Mouse (Mus musculus) E14TG2a.4 (cell line): ENCODE measurements around the gene Stkld1.
"Not testable (repeated sequence)": the region's sequence is repeated elsewhere in the genome, so short reads cannot be mapped to it uniquely, and the experiment has no call there.

Source experiments
- H3K27me3 ChIP-seq: 2 replicates; pipeline ENCODE4 v1.6.1; 2014; ENCODE audit warnings: low read length, control low read depth; ENCODE audit not compliant: insufficient read depth
- H3K36me3 ChIP-seq: 2 replicates; pipeline ENCODE4 v1.6.1; 2014; ENCODE audit warnings: low read length, control low read depth; ENCODE audit not compliant: insufficient read depth
- H3K4me1 ChIP-seq: replicated peaks from 2 replicates; pipeline ENCODE4 v1.6.1; 2014; ENCODE audit warnings: low read depth, low read length, control low read depth
- H3K4me3 ChIP-seq: replicated peaks from 2 replicates; pipeline ENCODE4 v1.5.1; 2014; ENCODE audit warnings: mild to moderate bottlenecking, low read length
- H3K9me3 ChIP-seq: 2 replicates; pipeline ENCODE4 v1.6.1; 2014; ENCODE audit warnings: low read length, control low read depth
- CTCF ChIP-seq: conservative IDR thresholded peaks from 2 replicates; pipeline ENCODE4 v1.5.1; 2014; ENCODE audit warnings: low read length
- NANOG ChIP-seq: IDR thresholded peaks from 2 replicates; pipeline ENCODE4 v1.6.1; 2014; ENCODE audit warnings: borderline replicate concordance, low read length, mixed read lengths
- POU5F1 ChIP-seq: IDR thresholded peaks from 2 replicates; pipeline ENCODE4 v1.6.1; 2014; ENCODE audit warnings: low read length, borderline replicate concordance

Gene Stkld1

GRCm38 (mm10) chr2:26933304-26934055 lies at the start of gene Stkld1, which contains the start of gene Surf4:
Gene Stkld1, plus strand, starts transcription at chr2:26934047.
Gene Surf4, minus strand, starts transcription at chr2:26933928.
- peaks cover 34% of the 10 kb centered on the region for H3K36me3 ChIP-seq
- no peaks in the 10 kb centered on the region; the same call in 1 of the 2 replicates for H3K27me3 ChIP-seq
- H3K9me3 ChIP-seq, result no peaks in the 10 kb centered on the region
- peaks cover 46% of the 10 kb centered on the region for H3K4me1 ChIP-seq
- H3K4me3 ChIP-seq, result peak within 1 kb of the TSS; percentile 92
- TF ChIP-seq POU5F1 (no peak), NANOG (no peak), CTCF (no peak)

- not testable (repeated sequence) for H3K27me3 ChIP-seq, H3K4me1 ChIP-seq
Observed at GRCm38 (mm10) chr2:26885541-26885940, 48.3 kb upstream of the Stkld1 start.

GRCm38 (mm10) chr2:26886170-26886569 lies 47.7 kb upstream of the Stkld1 start:
- TF ChIP-seq NANOG, result peak; percentile 17; the same call in 1 of the 2 replicates
- H3K4me3 ChIP-seq, H3K27me3 ChIP-seq, H3K4me1 ChIP-seq: not testable (repeated sequence)
- Histone ChIP-seq H3K9me3 (peaks cover 95% of the 10 kb centered on the region), H3K36me3 (peaks cover 53% of the 10 kb centered on the region)

More at GRCm38 (mm10) chr2:26885541-26885940, 48.3 kb upstream of the Stkld1 start:
- Histone ChIP-seq H3K36me3 (peaks cover 47% of the 10 kb centered on the region), H3K9me3 (peaks cover 95% of the 10 kb centered on the region)
- not testable (repeated sequence) for H3K4me3 ChIP-seq

GRCm38 (mm10) chr2:26895898-26896297 lies 37.9 kb upstream of the Stkld1 start:
- no peaks in the 10 kb centered on the region for H3K27me3 ChIP-seq
- peaks cover 43% of the 10 kb centered on the region for H3K9me3 ChIP-seq
- H3K4me1 ChIP-seq, result peaks cover 40% of the 10 kb centered on the region
- peaks cover 99% of the 10 kb centered on the region for H3K36me3 ChIP-seq
- H3K4me3 ChIP-seq, result no peak overlapping the region
- TF ChIP-seq POU5F1 (no peak), CTCF (no peak)

GRCm38 (mm10) chr2:26900731-26901130 lies 33.1 kb upstream of the Stkld1 start:
- H3K27me3 ChIP-seq, result no peaks in the 10 kb centered on the region
- peak overlapping the region; percentile 98 for H3K4me3 ChIP-seq
- H3K36me3 ChIP-seq, result peaks cover 84% of the 10 kb centered on the region
- peaks cover 55% of the 10 kb centered on the region for H3K4me1 ChIP-seq
- TF ChIP-seq NANOG (no peak), POU5F1 (no peak), CTCF (no peak)
- H3K9me3 ChIP-seq, result peaks cover 6% of the 10 kb centered on the region

- TF ChIP-seq NANOG, result no peak
- TF ChIP-seq CTCF, result no peak
- TF ChIP-seq POU5F1, result no peak
- peak overlapping the region; percentile 98 for H3K4me3 ChIP-seq
Observed at GRCm38 (mm10) chr2:26901834-26902400, 31.9 kb upstream of the Stkld1 start.

GRCm38 (mm10) chr2:26902467-26903220 lies 31.2 kb upstream of the Stkld1 start, which contains the start of gene Surf6:
Gene Surf6, minus strand, starts transcription at chr2:26902879.
- Histone ChIP-seq H3K9me3 (no peaks in the 10 kb centered on the region; the same call in none of the 2 replicates), H3K4me1 (peaks cover 62% of the 10 kb centered on the region), H3K27me3 (no peaks in the 10 kb centered on the region), H3K36me3 (peaks cover 84% of the 10 kb centered on the region), H3K4me3 (peak within 1 kb of the TSS; percentile 98)
- TF ChIP-seq NANOG, result no peak
- no peak for TF ChIP-seq CTCF
- TF ChIP-seq POU5F1, result no peak

More at GRCm38 (mm10) chr2:26901834-26902400, 31.9 kb upstream of the Stkld1 start:
- Histone ChIP-seq H3K9me3 (no peaks in the 10 kb centered on the region; the same call in none of the 2 replicates), H3K36me3 (peaks cover 84% of the 10 kb centered on the region), H3K27me3 (no peaks in the 10 kb centered on the region), H3K4me1 (peaks cover 55% of the 10 kb centered on the region)

- H3K27me3 ChIP-seq, result no peaks in the 10 kb centered on the region
- H3K36me3 ChIP-seq, result peaks cover 84% of the 10 kb centered on the region
- H3K4me3 ChIP-seq, result peak overlapping the region; percentile 98
- H3K9me3 ChIP-seq, result no peaks in the 10 kb centered on the region; the same call in none of the 2 replicates
- H3K4me1 ChIP-seq, result peaks cover 69% of the 10 kb centered on the region
- TF ChIP-seq NANOG (no peak), POU5F1 (no peak), CTCF (no peak)
Observed at GRCm38 (mm10) chr2:26903311-26903710, 30.5 kb upstream of the Stkld1 start.
